Mouse (Mus musculus) bone marrow macrophage, adult 2 months (primary cell): ENCODE results near the gene Arhgap21.

Experiments
- CTCF ChIP-seq: IDR thresholded peaks from 2 replicates; pipeline ENCODE4 v1.5.1; 2012; ENCODE audit warnings: low read depth, mild to moderate bottlenecking, low read length, moderate library complexity
- POLR2A ChIP-seq: IDR thresholded peaks from 2 replicates; pipeline ENCODE4 v1.6.1; 2012; ENCODE audit warnings: mild to moderate bottlenecking, low read depth, low read length, borderline replicate concordance

DNA sequence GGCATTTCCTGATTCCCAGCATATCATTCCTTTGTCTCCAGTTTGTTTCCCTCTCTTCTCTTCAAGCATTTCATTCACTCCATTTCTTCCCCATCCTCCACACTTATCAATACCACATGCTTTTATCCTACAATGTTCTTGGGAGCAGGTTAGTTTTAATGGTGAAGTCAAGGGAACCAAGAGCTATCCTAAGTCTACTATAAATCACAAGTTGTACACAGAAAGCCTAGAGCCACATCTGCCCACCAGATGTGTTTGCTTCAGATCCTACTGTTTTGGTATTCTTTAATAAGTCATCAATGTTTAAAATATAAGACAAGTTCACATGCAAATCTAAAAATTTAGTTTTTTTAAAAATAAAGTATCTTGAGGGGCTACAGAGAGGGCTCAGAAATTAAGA is 27.6 kb downstream of the Arhgap21 start:
- TF ChIP-seq CTCF: no peak
- no peak for TF ChIP-seq POLR2A
